Mouse (Mus musculus): ENCODE results near the gene Loxl4. TPM values are rescaled to one million over a fixed set of nuclear protein-coding genes. Genes with fewer than 3 reads are reported as not detected.

Gene Loxl4
- 0.60 and 0.64 TPM in 2 replicates for polyA plus RNA-seq (2015; fragmentation: Nextera tagmentation; extraction: Ambion mirVana)

GRCm38 (mm10) chr19:42612654-42613053 is at the start of gene Loxl4:
Gene Loxl4 (minus strand): TSS chr19:42612813.
- 1% methylated on average over 34 of the region's 37 CpGs for WGBS
- Histone ChIP-seq H3K4me2 (replicated peaks; ENCODE audit: low read depth, low read length) (peak within 1 kb of the TSS; percentile 81), H3K27ac (ENCODE audit: low read length) (no peak within 1 kb of the TSS), H3K9me3 (ENCODE audit: low read length) (no peaks in the 10 kb centered on the region), H3K36me3 (ENCODE audit: insufficient read depth, low read length) (no peaks in the 10 kb centered on the region), H3K9ac (replicated peaks; ENCODE audit: low read depth) (no peak within 1 kb of the TSS; the same call in 1 of the 2 replicates), H3K27me3 (replicated peaks; ENCODE audit: insufficient read depth, low read length) (no peaks in the 10 kb centered on the region), H3K4me3 (ENCODE audit: low read depth, low read length) (peak within 1 kb of the TSS; percentile 35), H3K4me1 (ENCODE audit: insufficient read depth, low read depth, low read length) (no peaks in the 10 kb centered on the region)
- TF ChIP-seq EP300 (IDR thresholded peaks at IDR 0.05) (no peak), CTCF (IDR thresholded peaks at IDR 0.05) (no peak)
- DNase-seq (ENCODE audit: low spot score) = peak; percentile 58
- peak; percentile 81 for ATAC-seq

DNA sequence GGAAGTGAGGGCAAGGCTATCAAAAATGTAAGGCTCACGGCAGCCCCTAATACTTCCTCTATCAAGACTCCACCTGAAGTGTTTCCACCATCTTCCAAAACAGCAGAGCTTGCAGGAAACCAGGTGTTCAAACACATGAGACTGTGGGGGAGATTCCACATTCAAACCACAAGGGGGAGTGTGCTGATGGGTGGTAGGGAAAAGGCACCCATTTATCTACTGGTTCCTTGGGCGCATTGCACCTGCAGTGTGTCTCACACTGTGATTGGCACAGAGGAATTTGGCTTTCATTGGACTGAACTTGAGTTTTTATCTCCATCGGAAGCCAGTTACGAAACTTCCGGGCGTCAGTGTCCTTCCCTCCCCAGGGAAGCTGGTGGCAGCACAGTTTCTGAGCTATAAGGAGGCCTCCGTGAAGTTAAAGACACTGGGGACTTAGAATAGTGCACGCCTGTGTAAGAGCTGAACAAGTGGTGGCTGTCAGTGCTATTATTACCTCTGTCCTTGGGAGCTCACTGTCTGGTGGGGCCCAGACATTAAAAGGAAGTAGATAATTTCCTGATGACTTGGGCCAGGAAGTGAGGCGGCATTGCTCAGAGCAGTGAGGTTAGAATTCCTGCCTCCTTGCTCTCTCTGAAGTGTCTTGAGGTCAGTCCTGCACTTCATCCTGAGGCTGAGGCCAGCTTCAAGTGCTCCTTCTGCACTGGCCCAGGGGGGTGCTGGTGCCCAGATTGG is 49.0 kb upstream of the Loxl4 start:
- H3K36me3 ChIP-seq (ENCODE audit: insufficient read depth, low read length) = no peaks in the 10 kb centered on the region
- peak; percentile 24 for DNase-seq (ENCODE audit: low spot score)
- ATAC-seq = peak; percentile 67
- no peaks in the 10 kb centered on the region for H3K9me3 ChIP-seq (ENCODE audit: low read length)
- TF ChIP-seq EP300 (IDR thresholded peaks at IDR 0.05) (peak; percentile 48; the same call in 1 of the 2 replicates), CTCF (IDR thresholded peaks at IDR 0.05) (peak; percentile 56)
- no peaks in the 10 kb centered on the region for H3K27me3 ChIP-seq (replicated peaks; ENCODE audit: insufficient read depth, low read length)
- H3K4me3 ChIP-seq (ENCODE audit: low read depth, low read length) = no peak overlapping the region
- 51% methylated on average over 9 of the region's 9 CpGs for WGBS
- H3K4me2 ChIP-seq (replicated peaks; ENCODE audit: low read depth, low read length) = no peak overlapping the region
- no peak overlapping the region for H3K9ac ChIP-seq (replicated peaks; ENCODE audit: low read depth)
- H3K4me1 ChIP-seq (ENCODE audit: insufficient read depth, low read depth, low read length) = no peaks in the 10 kb centered on the region
- H3K27ac ChIP-seq (ENCODE audit: low read length) = no peak overlapping the region

GRCm38 (mm10) chr19:42660244-42660565 is 47.6 kb upstream of the Loxl4 start:
- no peak for ATAC-seq
- TF ChIP-seq EP300 (IDR thresholded peaks at IDR 0.05) = no peak
- TF ChIP-seq CTCF (IDR thresholded peaks at IDR 0.05) = no peak
- no peaks in the 10 kb centered on the region for H3K27me3 ChIP-seq (replicated peaks; ENCODE audit: insufficient read depth, low read length)
- H3K27ac ChIP-seq (ENCODE audit: low read length) = no peak overlapping the region
- no peaks in the 10 kb centered on the region for H3K36me3 ChIP-seq (ENCODE audit: insufficient read depth, low read length)
- no peaks in the 10 kb centered on the region for H3K9me3 ChIP-seq (ENCODE audit: low read length)
- no peaks in the 10 kb centered on the region for H3K4me1 ChIP-seq (ENCODE audit: insufficient read depth, low read depth, low read length)
- H3K4me3 ChIP-seq (ENCODE audit: low read depth, low read length) = no peak overlapping the region
- no peak for DNase-seq (ENCODE audit: low spot score)
- no peak overlapping the region for H3K9ac ChIP-seq (replicated peaks; ENCODE audit: low read depth)
- 87% methylated on average over 2 of the region's 2 CpGs for WGBS
- H3K4me2 ChIP-seq (replicated peaks; ENCODE audit: low read depth, low read length) = no peak overlapping the region

DNA sequence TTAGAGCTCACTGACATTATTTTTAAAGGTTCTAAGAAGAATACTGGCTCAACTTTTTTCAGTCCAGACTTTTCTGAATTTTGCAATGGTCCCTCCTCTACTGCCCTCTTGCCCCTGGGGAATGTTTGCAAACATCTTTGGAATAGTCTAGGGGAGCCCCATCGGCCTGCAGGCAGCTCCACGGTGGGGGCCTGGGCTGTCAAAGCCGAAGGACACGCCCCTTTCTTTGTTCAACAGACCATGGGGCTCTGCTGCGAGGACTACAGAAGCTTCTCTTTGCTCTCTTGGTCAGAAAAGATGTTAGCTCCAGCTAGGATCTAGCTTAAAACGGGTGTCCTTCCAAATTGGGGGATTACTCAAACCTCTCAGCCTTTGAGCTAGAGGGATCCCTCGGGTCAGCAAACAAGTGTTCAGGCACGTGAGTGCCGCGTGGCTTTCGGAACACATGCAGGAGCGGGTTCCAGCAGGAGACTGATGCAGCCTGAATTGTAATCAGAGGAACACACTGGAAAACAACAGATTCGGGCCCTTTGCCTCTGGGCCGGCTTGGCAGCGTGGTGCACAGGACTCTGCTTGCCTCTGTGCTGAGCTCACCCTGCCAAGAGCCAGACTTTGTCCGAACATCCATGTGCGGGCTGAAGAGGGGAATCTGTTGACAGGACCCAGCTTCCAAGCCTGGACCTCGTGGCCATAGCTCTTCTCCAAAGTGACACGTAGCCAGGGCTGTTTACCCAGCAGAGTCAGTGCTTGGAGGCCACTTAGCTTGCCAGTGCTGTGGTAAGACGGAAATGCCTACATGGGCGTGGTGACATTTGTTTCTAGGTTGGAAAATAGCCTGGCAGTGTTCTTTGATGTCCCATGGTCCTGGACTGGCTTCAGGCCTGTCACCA is 47.0 kb upstream of the Loxl4 start:
- H3K4me2 ChIP-seq (replicated peaks; ENCODE audit: low read depth, low read length) = no peak overlapping the region
- H3K27me3 ChIP-seq (replicated peaks; ENCODE audit: insufficient read depth, low read length) = no peaks in the 10 kb centered on the region
- no peaks in the 10 kb centered on the region for H3K4me1 ChIP-seq (ENCODE audit: insufficient read depth, low read depth, low read length)
- 46% methylated on average over 21 of the region's 21 CpGs for WGBS
- ATAC-seq = peak; percentile 59
- H3K4me3 ChIP-seq (ENCODE audit: low read depth, low read length) = no peak overlapping the region
- H3K27ac ChIP-seq (ENCODE audit: low read length) = no peak overlapping the region
- H3K9ac ChIP-seq (replicated peaks; ENCODE audit: low read depth) = no peak overlapping the region
- H3K36me3 ChIP-seq (ENCODE audit: insufficient read depth, low read length) = no peaks in the 10 kb centered on the region
- DNase-seq (ENCODE audit: low spot score) = peak; percentile 47
- H3K9me3 ChIP-seq (ENCODE audit: low read length) = no peaks in the 10 kb centered on the region
- TF ChIP-seq CTCF (IDR thresholded peaks at IDR 0.05) (no peak), EP300 (IDR thresholded peaks at IDR 0.05) (no peak)

- DNase-seq (ENCODE audit: low spot score) (no peak), ATAC-seq (no peak)
- no peak overlapping the region for H3K4me2 ChIP-seq (replicated peaks; ENCODE audit: low read depth, low read length)
- H3K4me1 ChIP-seq (ENCODE audit: insufficient read depth, low read depth, low read length) = no peaks in the 10 kb centered on the region
- no peaks in the 10 kb centered on the region for H3K27me3 ChIP-seq (replicated peaks; ENCODE audit: insufficient read depth, low read length)
- no peaks in the 10 kb centered on the region for H3K36me3 ChIP-seq (ENCODE audit: insufficient read depth, low read length)
- no peak overlapping the region for H3K27ac ChIP-seq (ENCODE audit: low read length)
- no peak overlapping the region for H3K9ac ChIP-seq (replicated peaks; ENCODE audit: low read depth)
- H3K9me3 ChIP-seq (ENCODE audit: low read length) = no peaks in the 10 kb centered on the region
- 81% methylated on average over 6 of the region's 6 CpGs for WGBS
- H3K4me3 ChIP-seq (ENCODE audit: low read depth, low read length) = no peak overlapping the region
- TF ChIP-seq CTCF (IDR thresholded peaks at IDR 0.05) = no peak
- TF ChIP-seq EP300 (IDR thresholded peaks at IDR 0.05) = no peak
Observed at GRCm38 (mm10) chr19:42658435-42659135, 46.0 kb upstream of the Loxl4 start.

- Histone ChIP-seq H3K4me1 (ENCODE audit: insufficient read depth, low read depth, low read length) (no peaks in the 10 kb centered on the region), H3K9ac (replicated peaks; ENCODE audit: low read depth) (no peak overlapping the region), H3K27me3 (replicated peaks; ENCODE audit: insufficient read depth, low read length) (no peaks in the 10 kb centered on the region), H3K9me3 (ENCODE audit: low read length) (no peaks in the 10 kb centered on the region), H3K36me3 (ENCODE audit: insufficient read depth, low read length) (no peaks in the 10 kb centered on the region), H3K4me3 (ENCODE audit: low read depth, low read length) (no peak overlapping the region), H3K4me2 (replicated peaks; ENCODE audit: low read depth, low read length) (no peak overlapping the region), H3K27ac (ENCODE audit: low read length) (no peak overlapping the region)
- 35% methylated on average over 4 of the region's 4 CpGs for WGBS
- no peak for ATAC-seq
- TF ChIP-seq EP300 (IDR thresholded peaks at IDR 0.05) = no peak
- TF ChIP-seq CTCF (IDR thresholded peaks at IDR 0.05) = no peak
- no peak for DNase-seq (ENCODE audit: low spot score)
Observed at GRCm38 (mm10) chr19:42657769-42658168, 45.2 kb upstream of the Loxl4 start.

Measured in lung, postnatal 0 days (tissue).